Mouse (Mus musculus) embryo, embryonic 10.5 days (tissue): ENCODE results near the gene 4930432M17Rik.

Experiments
- DNase-seq: peaks from one replicate; pipeline ENCODE4 v3.0.0-alpha.2; 2015; ENCODE audit warnings: low spot score

The 4930432M17Rik gene

GRCm38 (mm10) chr3:121670462-121670861, at the start of gene 4930432M17Rik:
4930432M17Rik (plus strand) TSS chr3:121670762.
- DNase-seq = no peak

GRCm38 (mm10) chr3:121625662-121626061, 44.9 kb upstream of the 4930432M17Rik start:
- DNase-seq = no peak

GRCm38 (mm10) chr3:121626273-121626672, 44.3 kb upstream of the 4930432M17Rik start:
- no peak for DNase-seq

- no peak for DNase-seq
Observed at GRCm38 (mm10) chr3:121628245-121628644, 42.3 kb upstream of the 4930432M17Rik start.

GRCm38 (mm10) chr3:121630626-121631025, 39.9 kb upstream of the 4930432M17Rik start:
- no peak for DNase-seq

GRCm38 (mm10) chr3:121634963-121635362, 35.6 kb upstream of the 4930432M17Rik start:
- DNase-seq = no peak

- DNase-seq = no peak
Observed at GRCm38 (mm10) chr3:121635505-121635904, 35.1 kb upstream of the 4930432M17Rik start.

- no peak for DNase-seq
Observed at GRCm38 (mm10) chr3:121636315-121636714, 34.2 kb upstream of the 4930432M17Rik start.

GRCm38 (mm10) chr3:121636748-121637147, 33.8 kb upstream of the 4930432M17Rik start:
- no peak for DNase-seq

GRCm38 (mm10) chr3:121637792-121638191, 32.8 kb upstream of the 4930432M17Rik start:
- no peak for DNase-seq

- DNase-seq = no peak
Observed at GRCm38 (mm10) chr3:121638241-121638640, 32.3 kb upstream of the 4930432M17Rik start.

GRCm38 (mm10) chr3:121640611-121641010, 30.0 kb upstream of the 4930432M17Rik start:
- no peak for DNase-seq

- no peak for DNase-seq
Observed at GRCm38 (mm10) chr3:121643236-121643635, 27.3 kb upstream of the 4930432M17Rik start.

GRCm38 (mm10) chr3:121645447-121645846, 25.1 kb upstream of the 4930432M17Rik start:
- DNase-seq = peak; percentile 75

GRCm38 (mm10) chr3:121646364-121647048, 24.1 kb upstream of the 4930432M17Rik start:
- peak; percentile 56 for DNase-seq

- DNase-seq = no peak
Observed at GRCm38 (mm10) chr3:121648238-121648778, 22.3 kb upstream of the 4930432M17Rik start.

GRCm38 (mm10) chr3:121650052-121650671, 20.4 kb upstream of the 4930432M17Rik start:
- no peak for DNase-seq

GRCm38 (mm10) chr3:121651710-121652109, 18.9 kb upstream of the 4930432M17Rik start:
- DNase-seq = no peak

GRCm38 (mm10) chr3:121652186-121652585, 18.4 kb upstream of the 4930432M17Rik start:
- DNase-seq = no peak

GRCm38 (mm10) chr3:121656922-121657321, 13.6 kb upstream of the 4930432M17Rik start:
- DNase-seq = no peak

GRCm38 (mm10) chr3:121662705-121663469, 7.7 kb upstream of the 4930432M17Rik start:
- peak; percentile 44 for DNase-seq

GRCm38 (mm10) chr3:121663470-121663847, 7.1 kb upstream of the 4930432M17Rik start:
- DNase-seq = no peak
